Mouse (Mus musculus) embryonic fibroblast, embryonic 13.5 days (primary cell): ENCODE data around the gene Asb5.

Experiments
- CTCF ChIP-seq: IDR thresholded peaks from 2 replicates; pipeline ENCODE4 v1.5.1; 2011; ENCODE audit warnings: mild to moderate bottlenecking, control low read depth, low read length, moderate library complexity, borderline replicate concordance; ENCODE audit not compliant: insufficient read depth
- POLR2A ChIP-seq: IDR thresholded peaks from 2 replicates; pipeline ENCODE4 v1.6.1; 2011; ENCODE audit warnings: low read depth, mild to moderate bottlenecking, control low read depth, low read length, moderate library complexity

DNA sequence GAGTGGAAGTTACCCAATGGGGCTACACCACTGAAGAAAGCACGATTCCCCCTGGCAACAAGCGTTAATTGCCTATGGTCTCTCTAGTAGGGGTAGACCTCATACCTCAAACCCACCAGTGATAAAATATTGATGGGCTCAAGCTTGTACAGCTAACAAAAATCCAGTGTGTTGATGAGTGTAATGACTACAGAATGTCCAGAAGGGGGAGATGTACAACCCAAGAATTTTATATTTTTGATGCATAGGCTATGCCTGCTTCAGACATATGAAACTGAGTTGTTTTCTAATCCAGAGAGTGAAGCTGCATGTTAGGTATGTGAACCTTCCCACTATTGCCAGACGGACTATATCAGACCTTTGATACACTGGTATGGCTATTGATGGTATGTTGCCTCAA is 7.9 kb downstream of the Asb5 start:
- TF ChIP-seq CTCF (no peak), POLR2A (no peak)
